Mouse (Mus musculus): Measurements from ENCODE around the gene Mzt1.

Mzt1 gene

DNA sequence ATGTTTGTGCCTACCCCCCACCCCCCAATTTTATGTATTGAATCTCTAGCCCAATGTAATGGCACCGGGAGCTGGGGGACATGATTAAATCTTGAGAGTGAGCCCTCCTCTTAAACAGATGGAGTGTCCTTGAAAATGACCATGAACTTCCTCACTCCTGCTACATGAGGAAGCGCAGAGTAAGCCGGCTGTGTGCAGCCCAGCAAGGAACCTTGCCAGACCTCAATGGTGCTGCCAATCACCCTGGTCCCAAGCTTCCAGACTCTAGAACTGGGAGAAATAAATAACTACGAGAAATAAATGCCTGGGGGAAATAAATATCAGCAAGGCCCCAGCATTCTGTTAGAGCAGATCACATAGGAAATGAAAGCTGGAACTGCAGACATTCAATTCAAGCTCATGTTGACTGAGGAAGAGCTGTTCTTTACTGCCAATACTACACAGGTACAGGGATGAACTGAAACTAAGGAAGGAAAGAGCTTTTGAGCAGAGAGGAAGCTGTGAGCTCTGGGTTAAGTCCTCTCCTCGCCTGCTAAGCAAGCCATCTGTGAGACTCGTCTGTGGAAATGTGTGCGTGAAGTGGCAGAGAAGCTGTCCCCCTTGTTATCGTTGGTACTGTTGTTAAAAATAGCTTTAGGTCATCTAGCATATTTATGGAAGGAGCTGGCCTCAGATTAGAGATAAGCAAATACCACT lies 35.6 kb downstream of the Mzt1 start:
- no peak for DNase-seq

DNA sequence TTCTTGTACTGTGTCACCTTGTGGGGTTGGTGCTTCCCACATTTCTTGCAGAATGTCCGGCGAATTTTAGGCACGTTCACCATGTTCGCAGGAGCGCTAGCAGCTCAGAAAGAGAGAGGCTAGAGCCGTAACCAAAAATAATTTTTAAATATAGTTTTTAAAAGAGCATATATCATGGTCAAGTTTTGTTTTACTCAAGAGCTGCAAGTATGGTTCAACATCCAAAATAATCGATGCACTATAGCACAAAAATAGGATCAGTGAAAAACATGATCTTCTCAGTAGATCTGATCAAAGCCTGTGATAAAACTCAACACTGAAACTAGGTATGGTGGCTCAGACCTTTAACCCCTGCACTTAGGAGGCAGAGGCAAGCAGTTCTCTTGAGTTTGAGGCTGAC lies 51.7 kb downstream of the Mzt1 start, which contains the start of gene Rpl36a-ps1:
TSS of gene Rpl36a-ps1 (minus strand) at position 101 of the 400 bp plus-strand sequence.
- no peak for DNase-seq

DNA sequence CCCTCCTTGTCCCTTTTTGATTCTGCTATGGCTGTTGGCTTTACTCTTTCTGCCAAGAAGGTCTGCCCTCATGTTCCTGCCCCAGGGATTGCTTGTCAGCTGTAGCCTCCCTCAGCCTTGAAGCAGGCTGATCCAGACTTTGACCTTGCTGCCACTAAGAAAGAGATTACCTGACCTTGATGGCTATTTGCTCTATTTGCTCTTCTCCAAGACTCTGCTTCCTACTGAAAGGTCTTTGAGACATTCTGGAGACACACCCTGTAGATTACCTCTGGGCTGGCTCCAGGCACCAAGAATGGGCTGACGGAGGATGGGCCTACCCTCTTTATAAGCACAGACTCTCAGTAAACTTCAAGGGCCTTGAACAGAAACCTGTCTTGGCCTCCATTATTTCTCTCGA lies 53.5 kb downstream of the Mzt1 start:
- DNase-seq: no peak

DNA sequence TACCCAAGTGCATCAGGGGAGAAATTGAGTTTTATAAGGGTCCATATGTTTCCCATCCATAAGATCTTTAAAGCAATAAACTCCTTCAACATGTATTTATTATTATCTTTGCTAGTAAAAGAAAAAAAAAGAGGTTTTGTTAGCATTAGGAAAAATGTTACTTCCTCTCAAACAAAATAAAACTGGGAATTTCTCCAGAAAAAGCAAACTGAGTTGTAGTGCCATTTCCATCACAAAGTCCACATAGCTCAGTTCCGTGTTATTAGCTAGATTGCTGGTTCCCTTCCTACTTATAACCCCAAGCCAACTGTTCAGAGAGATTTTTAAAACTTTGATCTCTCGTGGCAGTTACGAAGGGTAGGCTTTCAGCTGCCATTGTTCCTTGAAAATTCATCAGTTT lies 55.3 kb downstream of the Mzt1 start:
- DNase-seq: no peak

DNA sequence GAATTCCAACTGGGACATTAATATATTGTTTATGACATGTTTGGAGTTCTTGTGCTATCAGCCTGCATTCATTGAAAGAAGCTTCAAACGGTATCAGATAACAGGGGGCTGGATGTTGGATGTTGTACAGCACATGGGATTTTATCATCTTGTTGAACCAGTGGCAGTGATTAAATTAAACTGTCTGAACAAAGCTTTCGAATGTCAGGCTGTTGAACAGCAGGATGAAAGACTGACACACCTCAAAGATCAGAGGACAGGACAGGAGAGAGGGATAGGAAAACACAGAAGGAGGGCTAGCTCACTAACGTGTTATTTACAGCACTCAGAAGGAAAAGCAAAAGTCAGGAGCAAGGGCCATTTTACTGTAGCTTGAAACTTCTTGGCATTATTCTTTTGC lies 56.1 kb downstream of the Mzt1 start:
- no peak for DNase-seq

Measured in right cerebral cortex, postnatal 4 days (tissue).